Mouse (Mus musculus) layer of hippocampus, adult 9-10 months (tissue): Measurements from ENCODE around the gene Pms1.

Experiments
- DNase-seq: peaks from one replicate; pipeline ENCODE4 v3.0.0; 2022; ENCODE audit warnings: low spot score

The Pms1 gene

DNA sequence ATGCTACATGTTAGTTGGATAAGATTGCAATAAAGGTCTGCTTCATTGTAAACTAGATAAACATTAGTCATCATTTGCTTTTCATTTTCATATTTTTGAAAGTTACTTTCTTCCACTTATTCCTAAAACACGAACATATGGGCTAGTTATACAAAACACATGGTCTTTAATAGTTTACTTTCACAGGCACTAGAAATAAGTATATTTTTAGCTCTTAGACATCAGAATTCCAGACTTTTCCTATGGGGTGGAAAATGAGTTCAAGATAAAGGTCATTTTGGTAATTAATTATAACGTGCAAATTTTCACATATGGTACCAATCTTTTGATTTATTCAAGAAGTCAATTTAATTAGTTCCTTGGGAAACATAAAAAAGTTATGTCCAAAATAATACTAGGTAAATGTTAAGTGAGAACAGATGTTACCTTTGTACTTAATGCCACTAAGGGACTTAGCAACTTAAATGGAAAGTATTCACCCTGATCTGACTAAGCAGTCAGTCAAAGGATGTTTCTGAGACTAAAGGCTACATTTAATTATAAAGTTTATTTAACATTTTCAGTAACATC lies 95.1 kb downstream of the Pms1 start:
- no peak for DNase-seq

DNA sequence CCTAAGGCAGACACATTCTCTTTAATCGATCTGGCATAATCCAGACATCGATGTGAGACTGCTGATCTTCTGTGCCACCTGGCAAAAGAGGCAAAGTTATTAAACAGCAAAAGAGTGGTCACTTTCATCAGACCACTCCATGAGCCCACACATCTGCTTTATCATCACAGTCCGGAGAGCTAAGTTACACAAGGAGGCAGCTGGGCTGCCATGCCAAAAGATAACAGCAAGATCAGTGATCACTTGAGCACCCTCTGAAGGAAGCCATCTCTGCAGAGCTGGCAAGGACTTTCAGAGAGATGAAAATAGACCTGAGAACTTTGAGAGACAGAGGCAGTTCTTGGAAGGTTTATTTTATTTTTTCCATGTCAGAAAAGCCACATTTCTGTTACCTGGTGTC lies 102.3 kb downstream of the Pms1 start:
- DNase-seq, result no peak

DNA sequence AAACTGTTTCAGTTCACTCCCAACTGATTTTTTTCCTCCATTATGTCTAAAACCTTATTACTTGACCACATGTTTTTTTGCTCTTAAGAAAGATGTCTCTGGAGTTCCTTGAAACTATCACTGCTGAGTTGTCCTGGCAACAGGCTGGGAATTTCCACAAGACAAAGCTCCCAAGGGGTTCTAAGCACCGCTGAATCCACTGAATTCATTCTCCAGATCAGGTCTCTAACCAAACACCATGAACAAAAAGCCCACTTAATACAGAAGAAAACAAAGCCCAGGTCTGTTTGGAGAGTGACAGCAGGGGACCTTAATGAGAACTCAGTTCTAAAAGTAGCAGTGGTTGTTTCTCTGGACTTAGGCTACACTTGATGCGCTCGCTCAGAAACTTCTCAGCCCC lies 105.6 kb downstream of the Pms1 start:
- no peak for DNase-seq

DNA sequence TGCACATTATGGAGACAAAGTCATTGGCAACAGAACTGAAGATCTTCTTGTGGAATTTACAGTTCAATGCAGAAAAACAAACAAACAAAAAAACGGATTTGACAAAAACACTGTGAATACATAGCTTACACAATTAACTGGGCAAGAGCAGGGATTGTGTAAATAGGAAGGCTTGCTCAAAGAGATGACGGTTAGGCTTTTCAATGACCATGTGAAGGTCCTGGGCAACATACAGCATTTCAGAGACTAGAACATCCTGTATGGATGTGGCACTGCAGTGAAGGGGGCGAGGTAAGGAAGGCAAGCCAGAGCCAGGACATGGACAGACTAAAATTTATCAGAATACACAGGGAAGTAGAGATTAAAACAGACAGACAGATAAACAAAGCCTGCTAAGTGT lies 107.2 kb downstream of the Pms1 start:
- DNase-seq, result no peak

DNA sequence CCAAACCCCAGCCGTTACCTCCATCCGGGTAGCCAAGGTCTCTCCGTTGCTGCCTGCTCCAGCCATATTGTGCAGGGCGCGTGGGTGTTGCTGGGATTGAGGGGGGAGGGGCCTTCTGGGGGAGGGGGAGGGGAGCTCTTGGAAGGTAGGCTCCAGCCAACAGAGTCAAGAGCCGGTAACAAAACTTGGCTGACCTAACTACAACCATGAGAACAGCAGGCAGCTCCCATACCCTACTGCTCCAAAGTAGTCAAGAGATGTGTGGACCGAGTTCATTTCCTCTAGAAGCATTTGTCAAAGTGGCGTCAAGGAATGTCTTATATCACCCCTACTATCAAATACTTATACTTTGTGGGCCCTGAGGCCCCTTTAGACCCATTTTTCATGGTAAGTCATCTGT lies 109.3 kb downstream of the Pms1 start, which contains the start of gene 1700019A02Rik:
Gene 1700019A02Rik (minus strand): TSS at position 101 of the 400 bp plus-strand sequence.
- no peak for DNase-seq

DNA sequence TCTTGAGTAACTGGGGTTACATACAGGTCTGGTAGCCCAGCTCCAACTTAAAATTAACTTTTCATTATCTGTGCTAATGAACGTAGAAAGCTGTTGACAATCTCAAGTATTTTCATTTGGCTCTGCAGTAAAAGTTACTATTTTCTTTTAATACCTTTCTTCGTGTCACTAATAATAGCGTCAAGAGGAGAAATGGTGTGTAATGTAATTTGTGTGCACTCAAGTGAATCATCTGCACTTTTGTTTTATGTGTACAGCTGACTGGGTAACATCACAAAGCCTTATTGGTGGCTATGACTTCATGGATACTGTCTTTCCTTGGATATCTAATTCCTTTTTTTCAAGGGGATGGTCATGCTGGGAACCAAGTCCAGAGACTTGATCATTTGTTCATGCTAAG lies 110.5 kb downstream of the Pms1 start:
- no peak for DNase-seq

DNA sequence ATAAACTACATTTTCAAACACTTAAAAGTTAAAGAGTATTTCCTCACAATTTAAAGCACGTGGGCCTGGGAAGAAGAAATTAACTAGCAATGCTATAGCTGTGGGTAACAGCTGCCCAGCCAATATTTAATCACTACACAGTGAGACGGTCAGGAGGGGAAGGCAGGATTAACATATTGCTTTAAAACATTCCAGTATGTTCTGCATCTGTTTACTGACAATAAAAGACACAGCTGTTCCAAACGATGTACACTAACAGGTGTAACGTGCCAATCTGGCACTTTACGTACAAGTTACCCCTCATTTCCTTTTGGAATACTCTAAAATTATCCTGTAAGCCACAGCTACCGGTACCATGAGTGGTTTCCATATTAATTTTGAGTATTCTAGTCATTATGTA lies 139.1 kb downstream of the Pms1 start:
- DNase-seq, result no peak
